Mouse (Mus musculus): Measurements from ENCODE around the gene Ccdc144b. TPM values are rescaled to one million over a fixed set of nuclear protein-coding genes. Genes with fewer than 3 reads are reported as not detected.

The Ccdc144b gene
- not detected in 2 replicates for total RNA-seq (2012; rRNA removed)

DNA sequence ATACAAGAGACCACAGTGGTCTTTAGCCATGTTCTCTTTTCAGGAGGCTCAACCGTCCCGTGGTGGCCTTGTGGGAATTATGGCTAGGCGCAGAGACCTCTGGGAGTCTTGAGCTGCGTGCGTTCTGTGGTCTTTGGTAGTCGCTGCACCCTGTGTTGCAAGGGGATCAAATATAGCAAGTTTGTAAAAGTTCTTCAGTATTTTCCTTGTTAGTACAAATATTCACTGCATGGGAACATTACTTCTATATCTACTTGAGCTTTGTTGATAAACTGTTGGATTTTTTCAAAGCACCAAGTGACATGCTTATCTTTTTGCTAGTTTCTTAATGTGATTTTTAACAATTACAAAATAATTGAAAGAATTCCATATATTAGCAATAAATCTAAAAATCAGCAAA is at the start of gene Ccdc144b:
TSS of gene Ccdc144b (minus strand) at position 101 of the 400 bp plus-strand sequence.
- H3K27ac ChIP-seq (ENCODE audit: insufficient read depth, low read depth, low read length, poor library complexity, severe bottlenecking): no peak within 1 kb of the TSS
- H3K9me3 ChIP-seq (ENCODE audit: control insufficient read depth, insufficient read depth, low read depth, low read length): no peaks in the 10 kb centered on the region
- in situ Hi-C loops (cut with MboI; ENCODE audit: low sequenced_read_pairs in 2 of 2, unreplicated experiment in 2 of 2): loop anchor here in 1 of 2 experiments (25.0 kb wide), 1 partner anchor 366 kb away; no protein-coding TSS in a partner anchor
- H3K9ac ChIP-seq (ENCODE audit: insufficient read depth, low read depth, low read length, poor library complexity, severe bottlenecking): no peak within 1 kb of the TSS
- DNase-seq (ENCODE audit: low read depth, low spot score): no peak
- no peaks in the 10 kb centered on the region for H3K4me1 ChIP-seq (ENCODE audit: control insufficient read depth in 2 of 2, insufficient read depth in 2 of 2, low read length in 2 of 2, poor library complexity in 1 of 2)
- no peak for TF ChIP-seq ZC3H11A (IDR thresholded peaks at IDR 0.05; ENCODE audit: borderline replicate concordance, low read depth, low read length)
- TF ChIP-seq MAFK (IDR thresholded peaks at IDR 0.05; ENCODE audit: insufficient read depth, low read depth, low read length): no peak
- no peak for TF ChIP-seq CHD2 (IDR thresholded peaks at IDR 0.05; ENCODE audit: low read depth, low read length)
- no peak for TF ChIP-seq HCFC1 (IDR thresholded peaks at IDR 0.05; ENCODE audit: borderline replicate concordance, insufficient read depth, low read length)
- no peak for TF ChIP-seq ZNF384 (IDR thresholded peaks at IDR 0.05; ENCODE audit: low read depth, low read length)
- H3K36me3 ChIP-seq (ENCODE audit: control insufficient read depth, insufficient read depth, low read length, poor library complexity, severe bottlenecking): no peaks in the 10 kb centered on the region
- no peak within 1 kb of the TSS for H3K4me3 ChIP-seq (ENCODE audit: insufficient read depth in 1 of 2, low read depth in 1 of 2, low read length in 2 of 2, poor library complexity in 1 of 2, severe bottlenecking in 1 of 2)

DNA sequence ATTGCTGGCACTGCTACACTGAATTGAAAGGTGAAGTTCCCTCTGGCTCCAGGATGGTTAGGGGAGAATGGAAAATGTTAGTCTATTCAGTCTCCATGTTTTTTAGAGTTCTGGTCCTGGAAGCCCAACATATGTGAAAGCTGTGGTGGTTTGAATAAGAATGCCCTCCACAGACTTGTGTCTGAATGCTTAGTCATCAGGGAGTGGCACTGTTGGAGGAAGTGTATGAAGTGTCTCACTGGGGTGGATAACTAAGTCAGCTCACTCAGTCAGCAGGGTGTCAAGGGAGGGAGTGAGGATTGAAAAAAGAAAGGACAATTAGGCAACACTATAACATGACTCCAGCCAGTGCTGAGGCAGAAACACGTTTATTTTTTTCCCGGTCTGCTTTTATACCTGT is 42.0 kb upstream of the Ccdc144b start:
- peaks cover 2% of the 10 kb centered on the region; the same call in 1 of the 2 replicates for H3K36me3 ChIP-seq (ENCODE audit: control insufficient read depth, insufficient read depth, low read length, poor library complexity, severe bottlenecking)
- TF ChIP-seq CHD2 (IDR thresholded peaks at IDR 0.05; ENCODE audit: low read depth, low read length) (no peak), MAFK (IDR thresholded peaks at IDR 0.05; ENCODE audit: insufficient read depth, low read depth, low read length) (peak; percentile 72)
- H3K27ac ChIP-seq (ENCODE audit: insufficient read depth, low read depth, low read length, poor library complexity, severe bottlenecking): no peak overlapping the region; the same call in 1 of the 2 replicates
- in situ Hi-C loops (cut with MboI; ENCODE audit: low sequenced_read_pairs in 2 of 2, unreplicated experiment in 2 of 2): no loop called here
- DNase-seq (ENCODE audit: low read depth, low spot score): peak; percentile 12
- no peak overlapping the region for H3K9ac ChIP-seq (ENCODE audit: insufficient read depth, low read depth, low read length, poor library complexity, severe bottlenecking)
- H3K4me3 ChIP-seq (ENCODE audit: insufficient read depth in 1 of 2, low read depth in 1 of 2, low read length in 2 of 2, poor library complexity in 1 of 2, severe bottlenecking in 1 of 2): no peak overlapping the region
- H3K9me3 ChIP-seq (ENCODE audit: control insufficient read depth, insufficient read depth, low read depth, low read length): peaks cover 9% of the 10 kb centered on the region
- H3K4me1 ChIP-seq (ENCODE audit: control insufficient read depth in 2 of 2, insufficient read depth in 2 of 2, low read length in 2 of 2, poor library complexity in 1 of 2): no peaks in the 10 kb centered on the region

DNA sequence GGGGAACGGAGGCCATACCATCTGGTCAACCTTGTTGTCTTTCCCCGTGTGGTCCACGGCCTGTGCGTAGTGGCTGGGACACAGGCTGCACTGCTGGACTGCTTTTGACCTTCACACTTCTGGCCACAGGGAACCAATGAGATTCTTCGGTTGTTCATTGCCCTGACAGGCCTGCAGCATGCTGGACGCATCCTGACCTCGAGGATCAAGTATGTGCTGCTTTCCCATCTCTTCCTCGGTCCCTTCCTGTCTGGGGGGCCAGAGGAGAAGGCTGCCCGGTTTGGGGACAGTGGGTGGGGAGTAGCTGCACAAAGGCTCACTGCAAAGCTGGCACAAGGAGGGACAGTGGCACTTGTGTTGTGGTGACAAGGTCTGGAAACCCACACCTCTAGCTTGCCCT is 34.2 kb upstream of the Ccdc144b start:
- Histone ChIP-seq H3K9ac (ENCODE audit: insufficient read depth, low read depth, low read length, poor library complexity, severe bottlenecking) (no peak overlapping the region), H3K27ac (ENCODE audit: insufficient read depth, low read depth, low read length, poor library complexity, severe bottlenecking) (no peak overlapping the region), H3K4me1 (ENCODE audit: control insufficient read depth in 2 of 2, insufficient read depth in 2 of 2, low read length in 2 of 2, poor library complexity in 1 of 2) (no peaks in the 10 kb centered on the region), H3K9me3 (ENCODE audit: control insufficient read depth, insufficient read depth, low read depth, low read length) (no peaks in the 10 kb centered on the region), H3K4me3 (ENCODE audit: insufficient read depth in 1 of 2, low read depth in 1 of 2, low read length in 2 of 2, poor library complexity in 1 of 2, severe bottlenecking in 1 of 2) (no peak overlapping the region), H3K36me3 (ENCODE audit: control insufficient read depth, insufficient read depth, low read length, poor library complexity, severe bottlenecking) (peaks cover 42% of the 10 kb centered on the region)
- DNase-seq (ENCODE audit: low read depth, low spot score): no peak
- TF ChIP-seq HCFC1 (IDR thresholded peaks at IDR 0.05; ENCODE audit: borderline replicate concordance, insufficient read depth, low read length): no peak
- TF ChIP-seq CHD2 (IDR thresholded peaks at IDR 0.05; ENCODE audit: low read depth, low read length): no peak
- no peak for TF ChIP-seq ZNF384 (IDR thresholded peaks at IDR 0.05; ENCODE audit: low read depth, low read length)
- no peak for TF ChIP-seq ZC3H11A (IDR thresholded peaks at IDR 0.05; ENCODE audit: borderline replicate concordance, low read depth, low read length)
- TF ChIP-seq MAFK (IDR thresholded peaks at IDR 0.05; ENCODE audit: insufficient read depth, low read depth, low read length): no peak
- in situ Hi-C loops (cut with MboI; ENCODE audit: low sequenced_read_pairs in 2 of 2, unreplicated experiment in 2 of 2): no loop called here

DNA sequence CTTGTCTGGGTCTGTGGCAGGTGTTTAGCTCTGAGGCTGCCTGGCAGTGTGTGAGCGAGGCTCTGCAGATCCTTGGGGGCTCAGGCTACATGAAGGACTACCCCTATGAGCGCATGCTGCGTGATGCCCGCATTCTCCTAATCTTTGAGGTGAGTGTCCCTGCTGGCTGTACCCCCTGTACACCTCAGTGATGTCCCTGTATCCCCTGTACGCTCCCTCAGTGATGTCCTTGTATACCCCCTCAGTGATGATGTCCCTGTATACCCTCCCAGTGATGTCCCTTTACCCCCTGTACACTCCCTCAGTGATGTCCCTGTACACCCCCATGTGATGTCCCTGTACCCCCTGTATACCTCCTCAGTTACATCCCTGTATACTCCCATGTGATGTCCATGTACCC is 32.0 kb upstream of the Ccdc144b start:
- in situ Hi-C loops (cut with MboI; ENCODE audit: low sequenced_read_pairs in 2 of 2, unreplicated experiment in 2 of 2): no loop called here
- H3K27ac ChIP-seq (ENCODE audit: insufficient read depth, low read depth, low read length, poor library complexity, severe bottlenecking): no peak overlapping the region
- H3K4me3 ChIP-seq (ENCODE audit: insufficient read depth in 1 of 2, low read depth in 1 of 2, low read length in 2 of 2, poor library complexity in 1 of 2, severe bottlenecking in 1 of 2): no peak overlapping the region
- H3K9ac ChIP-seq (ENCODE audit: insufficient read depth, low read depth, low read length, poor library complexity, severe bottlenecking): no peak overlapping the region
- no peak for DNase-seq (ENCODE audit: low read depth, low spot score)
- no peak for TF ChIP-seq MAFK (IDR thresholded peaks at IDR 0.05; ENCODE audit: insufficient read depth, low read depth, low read length)
- TF ChIP-seq ZC3H11A (IDR thresholded peaks at IDR 0.05; ENCODE audit: borderline replicate concordance, low read depth, low read length): no peak
- no peak for TF ChIP-seq ZNF384 (IDR thresholded peaks at IDR 0.05; ENCODE audit: low read depth, low read length)
- no peak for TF ChIP-seq CHD2 (IDR thresholded peaks at IDR 0.05; ENCODE audit: low read depth, low read length)
- no peak for TF ChIP-seq HCFC1 (IDR thresholded peaks at IDR 0.05; ENCODE audit: borderline replicate concordance, insufficient read depth, low read length)
- H3K4me1 ChIP-seq (ENCODE audit: control insufficient read depth in 2 of 2, insufficient read depth in 2 of 2, low read length in 2 of 2, poor library complexity in 1 of 2): no peaks in the 10 kb centered on the region
- peaks cover 49% of the 10 kb centered on the region for H3K36me3 ChIP-seq (ENCODE audit: control insufficient read depth, insufficient read depth, low read length, poor library complexity, severe bottlenecking)
- no peaks in the 10 kb centered on the region for H3K9me3 ChIP-seq (ENCODE audit: control insufficient read depth, insufficient read depth, low read depth, low read length)

DNA sequence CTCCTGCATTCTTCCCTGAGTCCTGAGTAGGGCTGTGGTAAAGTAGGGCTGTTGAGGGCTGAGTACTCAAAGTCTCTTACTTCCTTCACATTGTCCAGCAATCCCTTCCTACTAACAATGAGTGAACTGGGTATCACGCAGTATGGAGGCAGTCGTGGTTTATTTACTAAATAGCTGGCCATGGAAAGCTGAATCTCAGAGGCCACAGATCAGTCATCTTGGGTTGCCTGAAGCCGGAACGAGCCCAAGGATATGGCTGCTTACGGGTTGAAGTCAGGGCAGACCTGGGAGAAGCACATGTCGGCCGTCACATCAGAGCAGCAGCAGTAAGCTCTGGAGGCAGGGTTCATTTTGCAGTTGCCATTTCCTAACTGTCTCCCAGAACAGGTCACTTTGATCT is 30.0 kb upstream of the Ccdc144b start:
- TF ChIP-seq CHD2 (IDR thresholded peaks at IDR 0.05; ENCODE audit: low read depth, low read length): no peak
- TF ChIP-seq ZNF384 (IDR thresholded peaks at IDR 0.05; ENCODE audit: low read depth, low read length): no peak
- no peak for TF ChIP-seq ZC3H11A (IDR thresholded peaks at IDR 0.05; ENCODE audit: borderline replicate concordance, low read depth, low read length)
- no peak for TF ChIP-seq HCFC1 (IDR thresholded peaks at IDR 0.05; ENCODE audit: borderline replicate concordance, insufficient read depth, low read length)
- no peak for TF ChIP-seq MAFK (IDR thresholded peaks at IDR 0.05; ENCODE audit: insufficient read depth, low read depth, low read length)
- H3K4me1 ChIP-seq (ENCODE audit: control insufficient read depth in 2 of 2, insufficient read depth in 2 of 2, low read length in 2 of 2, poor library complexity in 1 of 2): no peaks in the 10 kb centered on the region
- H3K27ac ChIP-seq (ENCODE audit: insufficient read depth, low read depth, low read length, poor library complexity, severe bottlenecking): no peak overlapping the region
- no peak for DNase-seq (ENCODE audit: low read depth, low spot score)
- in situ Hi-C loops (cut with MboI; ENCODE audit: low sequenced_read_pairs in 2 of 2, unreplicated experiment in 2 of 2): no loop called here
- H3K4me3 ChIP-seq (ENCODE audit: insufficient read depth in 1 of 2, low read depth in 1 of 2, low read length in 2 of 2, poor library complexity in 1 of 2, severe bottlenecking in 1 of 2): no peak overlapping the region
- no peak overlapping the region for H3K9ac ChIP-seq (ENCODE audit: insufficient read depth, low read depth, low read length, poor library complexity, severe bottlenecking)
- no peaks in the 10 kb centered on the region for H3K9me3 ChIP-seq (ENCODE audit: control insufficient read depth, insufficient read depth, low read depth, low read length)
- peaks cover 47% of the 10 kb centered on the region for H3K36me3 ChIP-seq (ENCODE audit: control insufficient read depth, insufficient read depth, low read length, poor library complexity, severe bottlenecking)
